Mouse (Mus musculus) ovary, postnatal 14 days (tissue): ENCODE data around the gene Sox13.

Experiments used
- DNase-seq: peaks from one replicate; pipeline ENCODE4 v3.0.0; 2022; ENCODE audit warnings: low spot score

Gene Sox13

DNA sequence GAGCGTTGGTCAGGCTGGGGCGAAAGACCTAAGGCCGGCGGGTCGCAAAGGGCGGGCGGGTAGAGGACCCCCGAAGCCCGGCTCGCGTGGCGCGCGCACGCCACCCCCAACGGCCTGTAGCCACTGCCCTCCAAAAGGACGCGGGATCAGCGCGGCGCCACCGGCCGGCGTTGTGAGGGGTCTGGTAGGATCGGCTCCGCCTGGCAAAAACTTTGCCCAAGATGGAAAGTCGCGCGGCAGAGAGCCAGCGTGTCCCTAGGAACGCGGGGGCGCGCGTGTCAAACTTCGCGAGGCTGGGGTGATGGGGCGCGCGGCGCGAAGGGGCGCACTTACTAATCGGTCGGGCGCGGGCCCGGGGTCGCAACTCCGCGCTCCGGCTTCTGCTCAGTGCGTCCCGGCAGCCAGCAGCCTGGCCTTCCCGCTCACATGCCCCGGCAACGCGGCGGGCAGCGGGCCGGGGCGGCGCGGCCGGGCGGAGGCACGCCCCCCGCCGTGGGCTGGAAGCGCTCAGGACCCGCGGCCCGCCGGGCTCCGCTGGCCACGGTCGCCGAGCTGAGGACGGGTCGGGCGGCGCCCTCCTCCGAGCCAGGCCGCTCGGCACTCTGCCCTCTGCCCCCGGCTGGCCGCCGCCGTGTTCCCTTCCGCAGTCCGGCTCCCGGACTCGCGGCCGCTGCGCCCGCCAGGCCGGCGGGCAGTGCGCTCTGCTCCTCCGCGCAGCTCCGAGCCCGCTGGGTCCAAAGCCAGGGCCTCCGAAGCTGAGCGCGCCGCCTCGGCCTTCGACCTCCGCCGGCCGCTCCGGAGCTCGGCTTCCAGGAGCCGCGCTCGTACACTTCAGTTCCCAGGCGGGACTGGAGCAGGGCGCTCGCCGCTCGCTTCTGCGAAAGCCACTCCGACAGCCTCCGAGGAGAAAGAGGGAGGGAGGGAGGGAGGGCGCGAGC is at the start of gene Sox13:
Sox13 (minus strand) TSS at position 835 of the 938 bp plus-strand sequence.
- peak; percentile 65 for DNase-seq

DNA sequence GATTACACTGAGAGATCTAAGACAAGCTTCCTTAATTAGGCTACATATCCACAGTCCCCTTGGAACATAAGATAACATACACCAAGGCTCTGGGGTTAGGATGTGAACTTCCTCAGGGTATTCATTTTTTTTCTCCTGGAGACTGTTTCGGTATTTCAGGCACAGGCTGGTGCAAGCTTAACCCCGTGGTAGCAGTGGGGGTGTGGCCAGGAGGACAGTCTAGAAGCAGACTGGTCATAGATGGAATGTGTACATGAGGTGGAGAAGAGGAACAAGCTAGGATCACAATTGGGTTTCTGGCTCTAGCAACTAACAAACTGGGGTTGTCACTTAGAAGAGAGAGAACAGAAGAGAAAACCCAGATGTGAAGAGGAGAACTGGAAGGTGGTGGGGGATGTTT is 47.4 kb upstream of the Sox13 start:
- no peak for DNase-seq

DNA sequence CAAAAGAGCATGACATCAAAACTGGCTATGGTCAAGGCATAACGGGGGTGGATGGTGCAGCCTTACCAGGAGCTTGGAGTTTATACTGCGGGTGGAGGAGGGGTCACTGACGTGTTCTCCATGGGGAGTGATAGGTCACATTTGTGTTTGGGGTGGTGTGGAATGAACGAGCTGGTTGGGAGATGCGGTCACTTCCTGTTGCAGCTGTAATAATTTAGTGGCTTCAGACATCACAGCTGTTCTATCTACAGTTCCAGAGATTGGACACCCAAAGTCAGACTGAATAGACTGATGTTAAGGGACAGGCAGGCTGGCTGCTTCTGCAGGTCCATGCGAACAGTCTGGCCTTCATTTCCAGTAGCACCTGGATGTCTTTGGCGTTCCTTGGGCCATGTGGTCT is 46.9 kb upstream of the Sox13 start:
- no peak for DNase-seq

DNA sequence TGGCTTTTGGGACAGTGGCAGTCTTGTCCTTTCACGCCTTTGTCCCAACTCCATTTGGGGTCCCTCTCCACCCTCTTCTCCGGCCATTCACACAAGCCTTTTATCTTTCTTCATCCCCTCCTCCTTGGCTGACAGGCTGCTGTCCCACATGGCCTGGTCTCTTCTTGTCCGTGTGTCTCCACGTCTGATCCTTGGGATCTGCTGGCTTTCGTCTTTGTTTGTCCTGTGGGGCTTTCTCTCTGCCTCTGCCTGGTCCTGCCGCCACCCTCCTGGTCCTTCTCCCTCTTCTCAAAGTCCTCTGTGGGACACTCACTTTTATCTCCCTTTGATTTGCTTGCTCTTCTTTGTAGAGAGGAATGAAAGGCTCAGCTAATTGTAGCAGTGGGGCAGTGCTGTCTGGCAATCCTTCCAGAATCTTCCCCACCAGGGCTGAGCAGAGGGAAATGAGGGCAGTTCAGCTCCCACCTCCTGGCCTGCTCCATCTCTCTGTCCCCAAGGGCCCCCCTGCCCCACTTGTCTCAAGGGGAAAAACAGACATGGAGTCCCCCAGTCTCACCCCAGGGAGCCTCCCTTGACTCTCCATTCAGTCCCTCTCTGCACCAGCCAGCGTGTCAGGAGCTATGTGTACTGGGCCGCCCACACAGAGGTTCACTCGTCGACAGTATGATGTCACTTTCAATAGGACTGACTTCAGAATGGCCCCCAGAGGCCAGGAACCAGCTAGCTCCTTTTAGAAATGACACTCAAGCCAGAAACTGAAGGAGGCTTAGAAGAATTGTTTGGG is 46.3 kb upstream of the Sox13 start:
- DNase-seq: no peak

DNA sequence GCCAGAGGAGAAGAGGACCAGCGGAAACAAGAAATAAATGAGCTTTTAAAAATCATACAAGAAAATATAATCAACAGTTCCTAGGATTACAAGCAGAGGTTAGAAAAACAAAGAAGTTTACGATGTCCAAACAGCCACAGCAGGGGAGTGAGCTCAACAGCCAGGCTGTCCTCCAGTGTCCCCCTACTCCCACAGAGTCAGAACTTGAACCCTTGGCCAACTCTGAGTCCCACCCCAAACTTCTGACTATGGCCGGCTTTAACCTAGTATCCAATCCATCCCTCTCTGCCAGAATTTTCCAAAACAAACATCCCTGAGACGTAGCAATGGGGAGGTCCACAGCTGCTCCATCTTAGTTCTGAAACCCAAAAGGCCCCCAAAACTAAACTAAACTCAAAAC is 45.0 kb upstream of the Sox13 start:
- DNase-seq: no peak

DNA sequence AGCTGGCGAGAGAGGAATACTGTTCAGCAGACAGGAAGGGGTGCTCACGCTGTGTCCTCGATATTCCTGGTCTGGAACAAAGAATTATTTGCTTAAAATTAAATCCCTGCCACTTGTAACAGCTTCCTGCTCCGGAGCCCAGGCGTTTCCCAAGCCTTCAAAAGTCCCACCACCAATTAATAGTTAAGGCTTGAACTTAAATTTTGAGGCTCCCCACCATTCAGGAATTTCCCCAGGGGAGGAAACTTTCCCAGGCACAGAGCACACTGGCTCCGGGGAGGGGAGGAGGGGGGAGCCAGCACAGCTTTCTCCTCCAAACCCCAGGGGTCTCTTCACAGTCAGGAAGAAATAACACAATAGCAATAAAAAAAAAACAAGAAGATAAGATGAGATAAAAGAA is 44.6 kb upstream of the Sox13 start:
- no peak for DNase-seq

DNA sequence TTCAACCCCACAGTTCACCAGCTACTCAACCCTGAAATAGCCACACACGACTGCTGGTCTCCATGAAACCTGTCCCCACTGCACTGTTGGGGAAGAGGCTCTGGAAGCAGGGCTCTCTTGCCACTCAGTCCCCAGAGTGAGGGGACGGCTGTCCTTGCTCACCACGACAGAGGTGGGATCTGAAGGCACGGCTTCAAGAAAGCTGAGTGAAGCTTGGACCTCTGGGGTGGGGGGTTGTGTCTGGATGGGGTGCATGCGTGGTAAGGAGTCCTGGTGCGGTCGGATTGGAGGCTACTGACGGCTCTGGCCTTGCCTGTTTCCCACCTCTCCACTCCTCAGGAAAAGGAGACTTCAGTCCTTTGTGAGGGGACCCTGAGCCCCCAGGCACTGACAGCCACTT is 43.7 kb upstream of the Sox13 start:
- no peak for DNase-seq

DNA sequence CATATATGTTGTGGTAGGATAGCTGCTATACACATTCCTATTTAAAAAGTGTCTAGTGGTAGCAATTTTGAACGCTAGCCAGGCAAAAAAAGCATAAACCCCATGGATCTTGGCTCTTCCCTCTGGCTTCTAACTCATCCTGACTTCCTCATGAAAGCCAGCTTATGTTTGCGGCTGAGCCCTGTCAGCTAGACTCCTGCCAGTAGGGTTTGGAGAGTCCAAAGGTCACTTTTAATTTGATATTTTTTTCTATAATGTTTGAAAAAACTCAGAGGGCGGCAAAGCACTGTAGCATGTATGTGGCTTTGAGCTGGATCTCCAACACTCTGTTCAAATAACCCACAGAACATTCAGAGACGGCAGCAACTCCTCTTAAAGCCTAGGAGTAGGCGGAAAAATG is 39.0 kb upstream of the Sox13 start:
- no peak for DNase-seq

DNA sequence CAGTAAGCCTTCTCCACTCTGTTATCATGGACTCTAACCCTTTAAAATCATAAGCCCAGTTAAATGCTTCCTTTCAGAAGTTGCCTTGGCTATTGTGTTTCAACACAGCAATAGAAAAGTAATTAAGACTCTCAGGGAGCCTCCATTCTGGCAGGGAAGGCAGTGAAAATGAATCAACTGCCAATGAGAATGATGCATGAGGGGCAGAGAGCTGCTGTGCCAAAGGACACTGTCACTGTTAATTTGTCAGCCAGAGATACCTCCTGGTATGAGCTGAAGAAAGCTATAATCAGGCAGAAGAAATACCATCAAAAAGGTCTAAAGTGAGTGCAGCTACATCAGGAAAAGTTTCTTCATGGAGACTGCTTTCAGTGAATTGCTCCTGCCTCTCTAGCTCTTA is 36.8 kb upstream of the Sox13 start:
- DNase-seq: no peak

DNA sequence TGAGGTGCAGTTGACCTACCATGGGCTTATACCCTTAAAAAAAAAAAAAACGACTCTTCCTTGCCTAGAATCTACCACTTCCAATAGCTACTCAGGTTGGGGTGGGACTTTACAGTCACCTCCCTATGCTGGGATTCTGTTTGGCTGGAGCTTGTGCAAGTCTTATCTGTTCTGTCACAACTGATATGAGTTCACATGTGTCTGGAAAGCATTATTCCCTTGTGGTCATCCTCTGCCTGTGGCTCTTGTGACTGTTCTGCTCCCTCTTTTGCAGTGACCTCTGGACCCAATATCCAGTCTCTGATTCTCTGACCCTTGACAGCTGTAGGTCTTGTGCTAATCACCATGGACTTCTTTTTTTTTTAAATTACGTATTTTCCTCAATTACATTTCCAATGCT is 31.9 kb upstream of the Sox13 start:
- no peak for DNase-seq

DNA sequence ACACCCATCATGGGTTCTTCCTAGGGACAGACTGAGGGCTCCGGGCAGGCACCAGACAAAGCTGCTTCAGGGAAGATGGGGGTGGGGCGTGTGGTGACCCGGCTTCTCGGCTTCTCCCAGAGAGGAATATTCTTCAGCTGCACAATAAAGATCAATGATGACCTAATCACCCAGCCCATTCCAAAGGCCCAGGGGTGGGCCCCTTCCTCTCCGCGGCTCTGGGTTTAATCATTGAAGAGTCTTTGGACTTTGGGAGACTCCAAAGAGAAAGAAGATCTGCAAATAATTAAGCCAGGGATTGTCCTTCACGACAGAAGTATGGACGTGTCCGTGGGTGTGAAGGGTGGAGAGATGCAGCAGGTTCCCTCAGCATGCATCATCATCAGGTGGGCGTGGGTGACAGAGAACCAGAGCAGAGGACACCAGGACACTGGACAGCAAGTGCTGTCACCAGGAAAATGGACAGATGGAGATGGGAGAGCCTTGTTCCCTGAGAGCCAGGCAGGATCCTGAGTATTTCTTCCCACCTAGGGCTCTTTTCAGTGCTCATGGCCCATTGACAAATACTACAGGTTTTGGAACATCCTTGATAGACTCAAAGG is 28.5 kb upstream of the Sox13 start:
- DNase-seq: no peak

DNA sequence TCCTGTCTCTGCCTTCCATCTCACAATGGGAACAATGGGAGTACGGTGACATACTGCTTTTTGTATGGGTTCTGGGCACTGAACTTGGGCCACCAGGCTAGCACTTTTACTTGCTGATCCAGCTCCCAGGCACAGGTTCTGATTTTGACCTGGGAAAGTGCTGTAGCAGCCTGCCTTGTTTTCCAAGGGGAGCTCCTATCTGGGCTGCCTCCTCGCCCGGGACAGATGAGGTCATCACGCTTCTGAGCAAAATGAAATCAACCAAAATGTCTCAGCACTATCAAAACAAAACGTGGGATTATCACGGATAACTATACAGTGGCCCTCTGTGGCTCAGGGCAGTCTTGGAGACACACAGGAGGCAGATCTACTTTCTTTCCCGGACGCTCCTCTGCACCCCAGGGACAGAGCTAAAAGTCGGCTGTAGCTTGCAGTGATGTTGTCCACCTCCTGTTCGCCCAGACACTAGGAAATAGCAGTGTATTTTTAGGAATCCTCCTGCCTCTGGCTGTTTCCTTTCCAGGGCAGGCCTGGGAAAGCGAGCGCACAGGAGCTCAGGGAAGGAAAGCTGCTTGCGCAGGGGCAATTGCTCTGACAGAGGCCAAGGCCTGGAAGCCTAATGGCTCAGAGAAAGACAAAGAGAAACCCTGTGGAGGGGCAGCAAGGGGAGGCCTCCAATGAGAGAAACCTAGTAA is 27.8 kb upstream of the Sox13 start:
- DNase-seq: no peak

DNA sequence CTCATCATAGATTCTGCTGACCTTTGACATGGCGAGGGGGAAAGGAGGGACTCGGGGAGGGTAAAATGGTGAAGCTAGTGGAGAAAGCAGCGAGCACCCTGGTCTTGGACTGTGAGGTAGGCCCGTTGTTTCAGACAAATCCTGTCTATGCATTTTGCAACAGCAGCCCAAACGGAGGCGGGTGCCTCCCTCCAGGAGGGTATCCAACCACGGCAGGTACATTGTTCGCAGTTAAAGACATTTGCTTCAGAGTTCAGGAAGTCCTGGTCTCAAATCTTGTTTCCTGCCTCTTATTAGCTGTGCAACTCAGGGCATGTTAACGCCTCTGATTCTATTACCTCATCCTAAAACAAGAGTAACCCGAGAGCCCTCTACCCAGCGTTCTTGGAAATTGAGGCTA is 26.8 kb upstream of the Sox13 start:
- no peak for DNase-seq

DNA sequence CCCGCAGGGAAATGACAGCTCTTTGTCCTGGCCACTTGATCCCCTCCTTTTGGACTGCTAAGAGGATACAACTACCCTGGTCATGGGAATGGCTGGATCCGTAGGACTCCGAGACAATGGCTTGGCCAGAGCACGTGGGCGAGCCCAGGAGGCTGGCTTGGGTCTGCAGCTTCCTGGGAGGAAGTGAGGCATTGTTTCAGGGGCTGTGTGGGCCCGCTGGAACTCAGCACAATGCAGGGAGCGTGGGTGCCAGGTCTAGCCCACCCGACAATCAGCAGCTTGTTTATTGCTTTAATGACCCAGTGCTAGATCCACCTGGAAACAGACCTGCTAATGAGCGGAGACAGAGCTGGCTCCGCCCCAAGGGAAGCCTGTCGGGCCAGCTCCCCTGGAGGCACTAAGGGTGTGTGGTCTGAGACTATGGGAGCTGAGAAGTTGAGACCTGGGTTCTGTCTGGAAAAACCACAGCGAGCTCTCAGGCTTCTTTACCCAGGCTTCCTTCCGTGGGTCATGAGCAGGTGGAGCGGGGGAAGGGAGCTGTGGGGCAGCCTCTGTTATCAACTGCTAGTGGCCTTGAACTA is 24.3 kb upstream of the Sox13 start:
- no peak for DNase-seq

DNA sequence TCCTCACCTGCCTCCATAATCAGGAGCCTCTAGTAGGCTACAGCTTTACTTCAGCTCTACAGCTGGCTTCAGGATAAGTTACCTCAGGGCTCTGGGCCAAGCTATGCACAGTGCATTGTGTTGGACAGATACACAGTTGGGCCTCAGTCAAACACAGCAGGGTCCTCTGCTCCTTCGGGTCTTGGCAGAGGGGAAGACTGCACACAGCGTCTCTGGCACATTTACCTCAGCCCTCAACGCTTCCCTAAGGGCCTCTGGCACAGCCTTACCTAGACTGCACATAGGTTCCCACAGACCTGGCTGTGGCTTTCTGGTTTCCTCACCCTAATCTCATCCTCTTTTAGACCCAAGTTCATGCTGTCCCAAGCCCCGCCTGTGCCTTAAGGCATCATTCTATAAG is 22.1 kb upstream of the Sox13 start:
- no peak for DNase-seq

DNA sequence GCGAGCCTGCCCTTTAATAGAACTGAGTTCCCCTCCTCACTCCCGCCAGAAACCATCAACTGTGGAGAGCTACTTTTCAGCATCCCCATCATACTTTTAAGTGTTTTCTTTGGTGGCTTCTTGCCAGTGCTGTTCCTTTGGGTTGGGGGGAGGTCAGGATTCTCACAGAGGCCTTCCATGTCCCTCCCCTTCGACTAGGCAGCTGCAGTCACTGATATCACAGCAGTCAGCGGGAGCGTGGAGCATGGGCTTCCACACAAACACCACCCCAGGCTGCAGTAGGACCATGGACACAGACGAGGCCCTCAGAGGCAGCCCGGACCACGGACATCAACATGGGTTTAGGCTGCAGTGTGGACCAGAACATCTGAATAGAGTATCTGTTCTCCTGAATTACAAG is 20.1 kb upstream of the Sox13 start:
- no peak for DNase-seq

DNA sequence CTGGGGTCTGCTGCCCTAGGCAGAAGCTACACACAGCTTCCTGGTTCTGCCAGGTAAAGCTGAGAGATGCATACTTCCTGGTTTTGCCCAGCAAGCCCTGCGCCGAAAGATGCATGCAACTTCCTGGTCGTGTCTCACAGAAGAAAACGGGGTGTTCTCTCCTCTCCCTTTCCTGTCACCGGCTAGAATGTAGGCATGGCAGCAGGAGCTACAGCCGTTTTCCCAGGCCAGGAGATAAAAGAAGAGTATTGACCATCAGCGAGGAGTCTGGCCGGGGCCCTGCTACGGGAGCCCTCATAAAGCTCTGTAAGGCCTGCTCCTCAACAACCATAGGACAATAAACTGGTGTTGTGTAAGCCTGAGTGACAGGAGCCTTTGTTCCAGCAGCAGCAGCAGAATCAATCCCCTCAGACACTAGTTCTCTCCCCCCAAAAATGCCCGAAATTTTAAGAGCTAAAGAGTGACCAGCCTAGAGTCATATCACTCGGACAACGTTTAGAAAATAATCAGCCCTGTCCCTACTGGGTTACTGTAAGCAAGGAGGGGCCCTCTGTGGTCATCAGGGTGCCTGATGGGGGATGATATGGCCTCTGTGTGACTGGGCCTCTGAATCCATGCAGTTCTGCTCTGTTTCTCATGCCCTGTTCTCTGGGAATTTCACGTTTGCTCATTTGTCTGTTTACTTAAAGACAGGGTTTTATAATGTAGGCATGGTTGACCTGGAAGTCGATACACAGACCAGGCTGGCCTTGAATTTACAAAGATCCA is 13.9 kb upstream of the Sox13 start:
- DNase-seq: no peak

DNA sequence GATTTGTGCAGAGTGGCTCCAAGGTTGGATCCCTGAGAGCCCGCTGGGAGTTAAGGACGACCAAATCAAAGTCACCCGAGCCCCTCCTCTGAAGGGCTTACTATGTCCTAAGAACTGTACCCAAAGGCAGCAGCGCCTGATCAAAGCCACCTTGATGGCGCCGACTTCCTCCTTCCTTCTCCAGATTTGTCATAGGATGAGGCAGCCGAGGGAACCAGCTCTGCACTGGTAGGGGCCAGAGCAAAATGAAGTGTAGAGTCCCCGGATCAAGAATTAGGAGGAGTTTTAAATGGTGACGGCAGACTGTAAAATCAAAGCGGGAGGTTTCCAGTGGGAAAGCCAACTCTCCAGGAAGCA is 10.6 kb upstream of the Sox13 start:
- DNase-seq: no peak

DNA sequence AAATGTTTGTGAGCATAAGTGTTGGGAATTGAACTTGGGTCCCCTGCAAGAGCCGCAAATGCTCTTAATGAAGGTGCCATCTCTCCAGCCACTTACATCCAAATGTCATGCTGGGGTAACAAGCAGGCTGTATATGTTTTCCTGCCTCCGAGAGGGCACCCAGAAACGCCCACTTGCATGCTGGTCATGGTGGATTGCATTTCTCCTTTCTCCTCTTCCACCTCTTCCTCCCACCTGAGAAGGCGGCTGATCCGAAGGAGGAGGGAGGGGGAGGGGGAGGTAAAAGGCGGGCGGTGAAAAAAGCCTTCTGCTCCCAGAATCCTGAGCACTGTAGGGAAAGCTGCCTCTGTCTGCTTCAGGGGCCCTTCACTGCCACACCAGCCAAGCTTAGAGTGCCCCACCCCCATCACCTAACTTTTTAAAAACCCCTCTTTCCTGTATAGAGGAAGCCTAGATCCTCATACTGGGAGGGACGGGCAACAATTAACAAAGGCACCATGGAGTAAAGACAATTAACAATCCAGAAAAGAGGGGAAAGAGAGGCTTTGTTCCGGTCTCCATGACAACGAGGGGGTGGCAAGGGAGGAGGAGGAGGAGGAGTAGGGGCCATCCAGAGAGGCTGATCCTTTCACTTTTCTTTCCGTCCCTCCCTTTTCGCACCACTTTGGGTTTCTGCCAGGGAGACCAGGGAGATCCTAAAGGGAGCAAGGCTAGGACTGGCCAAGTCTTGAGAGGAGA is 10.0 kb upstream of the Sox13 start:
- DNase-seq: peak; percentile 66

DNA sequence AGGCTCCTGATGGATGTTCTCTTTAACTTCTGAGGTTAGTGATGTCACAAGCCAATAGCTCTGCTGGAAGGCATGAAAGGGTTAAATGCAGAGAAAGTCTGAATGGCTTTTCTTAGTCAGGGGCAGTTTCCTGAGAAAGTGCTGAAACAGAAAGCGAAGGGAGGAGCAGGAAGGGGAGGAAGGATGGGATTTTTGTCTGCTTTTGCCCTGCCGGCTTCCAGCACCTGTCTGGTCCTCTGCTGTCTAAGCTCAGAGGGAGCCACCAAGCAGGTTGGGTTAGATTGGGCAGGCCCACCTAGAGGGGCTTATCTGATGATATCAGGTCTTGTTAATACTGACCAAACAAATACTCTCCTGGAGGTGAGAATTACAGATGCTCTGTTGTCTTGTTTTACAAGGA is 8.4 kb upstream of the Sox13 start:
- no peak for DNase-seq

DNA sequence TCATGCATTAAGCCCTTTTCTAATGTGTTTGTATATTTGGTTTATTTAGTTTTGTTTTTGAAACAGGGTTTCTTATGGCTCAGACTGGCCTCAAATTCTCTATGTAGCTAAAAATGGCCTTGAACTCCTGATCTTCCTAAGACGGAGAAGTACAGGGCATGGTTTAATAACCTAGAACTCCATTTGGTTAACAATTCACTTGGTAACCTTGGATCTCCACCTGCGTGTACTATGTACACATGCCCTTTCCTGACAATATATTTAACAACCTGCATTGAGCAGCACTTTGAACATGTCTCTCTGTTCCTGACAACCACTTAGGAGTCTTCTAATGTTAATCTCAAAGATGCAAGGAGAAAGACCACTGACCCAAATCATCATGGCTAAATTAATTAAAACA is 7.0 kb upstream of the Sox13 start:
- DNase-seq: no peak
